Mouse (Mus musculus): ENCODE measurements around the gene Olfr938.

The Olfr938 gene

GRCm38 (mm10) chr9:39078787-39079186 is at the start of gene Olfr938:
Olfr938 (minus strand) TSS chr9:39078887.
- DNase-seq, result no peak

- no peak for DNase-seq
Observed at GRCm38 (mm10) chr9:39127831-39128230, 49.1 kb upstream of the Olfr938 start, which contains the start of gene Olfr27. Olfr27 (plus strand) TSS chr9:39128131.

- no peak for DNase-seq
Observed at GRCm38 (mm10) chr9:39127326-39127725, 48.6 kb upstream of the Olfr938 start.

GRCm38 (mm10) chr9:39064851-39065250 is 13.8 kb downstream of the Olfr938 start, which contains the start of gene Olfr937:
Olfr937 (minus strand) TSS chr9:39064951.
- DNase-seq, result no peak
